Mouse (Mus musculus): Measurements from ENCODE around the gene Egln2. TPM values are rescaled to one million over a fixed set of nuclear protein-coding genes. Genes with fewer than 3 reads are reported as not detected.

Gene Egln2
- 107 and 109 TPM in 2 replicates for polyA plus RNA-seq (2015; fragmentation: Nextera tagmentation; extraction: Ambion mirVana)

DNA sequence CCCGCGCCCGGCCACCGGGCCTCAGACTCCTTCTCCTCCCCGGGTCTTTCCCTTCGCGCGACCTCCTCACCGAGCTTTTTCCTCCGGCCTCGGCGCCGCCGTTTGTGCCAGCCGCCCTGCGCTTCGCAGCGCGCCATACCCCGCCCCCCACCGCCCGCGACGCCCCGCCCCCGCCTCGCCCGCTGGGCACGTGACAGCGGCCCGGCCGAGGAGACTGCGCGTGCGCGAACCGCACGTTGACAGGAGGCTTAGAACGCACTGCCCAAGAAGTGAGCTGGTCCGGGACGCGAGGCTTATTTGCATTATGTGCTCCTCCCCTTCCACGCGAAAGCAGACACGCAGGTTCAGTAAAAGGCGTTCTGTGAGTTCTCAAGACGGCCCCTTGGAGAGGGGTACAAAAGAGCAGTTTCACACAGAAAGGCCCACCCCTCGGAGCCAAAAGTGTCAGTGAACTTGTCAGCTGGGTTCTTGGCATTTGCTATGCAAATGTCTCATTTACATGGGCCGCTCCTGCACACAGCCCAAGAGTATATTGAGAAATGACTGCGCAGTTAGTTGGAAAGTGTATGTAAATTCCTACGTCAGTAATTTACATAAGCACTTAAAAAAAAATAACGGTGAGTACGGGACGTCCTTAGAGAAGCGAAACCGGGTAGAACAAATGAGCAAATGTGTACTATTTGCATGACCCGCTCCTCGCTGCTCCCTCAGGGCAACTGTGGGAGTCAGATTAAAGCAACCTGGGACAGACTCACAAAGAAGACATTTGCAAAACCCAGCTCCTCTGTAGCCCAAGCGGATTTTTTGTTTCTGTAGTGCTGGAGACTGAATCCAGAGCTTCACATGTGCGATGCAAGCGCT, at the start of gene Egln2:
Gene Egln2, minus strand, starts transcription at position 189 of the 861 bp plus-strand sequence.
- Histone ChIP-seq H3K4me2 (replicated peaks) (peak within 1 kb of the TSS; percentile 85), H3K4me1 (peaks cover 47% of the 10 kb centered on the region), H3K9me3 (no peaks in the 10 kb centered on the region), H3K4me3 (peak within 1 kb of the TSS; percentile 90), H3K36me3 (peaks cover 11% of the 10 kb centered on the region), H3K27ac (replicated peaks) (peak within 1 kb of the TSS; percentile 97), H3K9ac (replicated peaks) (peak within 1 kb of the TSS; percentile 86), H3K27me3 (no peaks in the 10 kb centered on the region)
- peak; percentile 81 for ATAC-seq (replicated peaks)
- 1% methylated on average over 60 of the region's 61 CpGs for WGBS

DNA sequence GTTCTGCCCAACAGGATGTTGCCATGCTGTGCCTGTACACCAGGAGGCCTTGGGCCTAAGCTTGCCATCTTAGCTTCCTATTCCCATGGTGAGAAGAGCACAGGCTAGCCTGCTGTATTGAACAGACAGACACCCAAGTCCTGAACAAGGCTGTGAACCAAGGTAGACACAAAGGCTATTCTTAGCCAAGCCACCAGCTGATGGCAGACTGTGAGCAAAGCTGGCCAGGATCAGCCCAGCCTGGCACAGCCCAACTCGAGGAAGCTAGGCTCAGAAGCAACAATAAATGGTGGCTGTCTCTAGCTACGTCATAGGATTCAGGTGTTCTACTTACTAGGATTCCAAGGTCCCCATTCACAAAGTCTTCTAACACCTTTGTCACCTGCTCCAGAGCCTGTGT, 46.0 kb upstream of the Egln2 start:
- ATAC-seq (replicated peaks) = no peak
- 79% methylated on average over 2 of the region's 2 CpGs for WGBS
- peaks cover 69% of the 10 kb centered on the region for H3K36me3 ChIP-seq

GRCm38 (mm10) chr7:27203730-27204449, 37.3 kb upstream of the Egln2 start:
- Histone ChIP-seq H3K9ac (replicated peaks) (no peak overlapping the region), H3K36me3 (peaks cover 36% of the 10 kb centered on the region)

More for the DNA sequence above, 46.0 kb upstream of the Egln2 start:
- Histone ChIP-seq H3K4me1 (no peaks in the 10 kb centered on the region), H3K9ac (replicated peaks) (no peak overlapping the region), H3K9me3 (no peaks in the 10 kb centered on the region), H3K4me3 (no peak overlapping the region), H3K27me3 (no peaks in the 10 kb centered on the region), H3K27ac (replicated peaks) (no peak overlapping the region), H3K4me2 (replicated peaks) (no peak overlapping the region)

GRCm38 (mm10) chr7:27198779-27199178, 32.2 kb upstream of the Egln2 start:
- no peaks in the 10 kb centered on the region for H3K27me3 ChIP-seq
- H3K4me3 ChIP-seq = no peak overlapping the region
- H3K4me1 ChIP-seq = peaks cover 16% of the 10 kb centered on the region
- H3K9ac ChIP-seq (replicated peaks) = no peak overlapping the region
- peaks cover 15% of the 10 kb centered on the region for H3K36me3 ChIP-seq
- no peaks in the 10 kb centered on the region for H3K9me3 ChIP-seq
- no peak for ATAC-seq (replicated peaks)
- WGBS = 95% methylated on average over 8 of the region's 8 CpGs
- H3K27ac ChIP-seq (replicated peaks) = no peak overlapping the region
- no peak overlapping the region for H3K4me2 ChIP-seq (replicated peaks)

More at GRCm38 (mm10) chr7:27203730-27204449, 37.3 kb upstream of the Egln2 start:
- H3K27me3 ChIP-seq = no peaks in the 10 kb centered on the region
- no peak overlapping the region for H3K4me3 ChIP-seq
- H3K9me3 ChIP-seq = no peaks in the 10 kb centered on the region
- 96% methylated on average over 8 of the region's 8 CpGs for WGBS
- no peak overlapping the region for H3K27ac ChIP-seq (replicated peaks)
- H3K4me2 ChIP-seq (replicated peaks) = no peak overlapping the region
- ATAC-seq (replicated peaks) = no peak
- no peaks in the 10 kb centered on the region for H3K4me1 ChIP-seq

- no peak overlapping the region for H3K27ac ChIP-seq (replicated peaks)
- H3K4me3 ChIP-seq = no peak overlapping the region
- H3K36me3 ChIP-seq = peaks cover 12% of the 10 kb centered on the region
- H3K27me3 ChIP-seq = no peaks in the 10 kb centered on the region
- peaks cover 21% of the 10 kb centered on the region for H3K4me1 ChIP-seq
- H3K9ac ChIP-seq (replicated peaks) = no peak overlapping the region
- H3K4me2 ChIP-seq (replicated peaks) = no peak overlapping the region
- ATAC-seq (replicated peaks) = no peak
- H3K9me3 ChIP-seq = no peaks in the 10 kb centered on the region
Measured at GRCm38 (mm10) chr7:27198355-27198754, 31.8 kb upstream of the Egln2 start.

- H3K27me3 ChIP-seq = no peaks in the 10 kb centered on the region
- no peak overlapping the region for H3K9ac ChIP-seq (replicated peaks)
- no peaks in the 10 kb centered on the region for H3K9me3 ChIP-seq
- H3K4me1 ChIP-seq = peaks cover 26% of the 10 kb centered on the region
- no peak overlapping the region for H3K27ac ChIP-seq (replicated peaks)
- H3K4me3 ChIP-seq = no peak overlapping the region
- WGBS = 92% methylated on average over 8 of the region's 8 CpGs
- H3K4me2 ChIP-seq (replicated peaks) = no peak overlapping the region
- ATAC-seq (replicated peaks) = no peak
- peaks cover 12% of the 10 kb centered on the region; the same call in 1 of the 2 replicates for H3K36me3 ChIP-seq
Measured at GRCm38 (mm10) chr7:27197634-27198033, 31.0 kb upstream of the Egln2 start.

- no peaks in the 10 kb centered on the region for H3K9me3 ChIP-seq
- no peak overlapping the region for H3K4me3 ChIP-seq
- H3K27me3 ChIP-seq = no peaks in the 10 kb centered on the region
- peaks cover 16% of the 10 kb centered on the region for H3K36me3 ChIP-seq
- peaks cover 26% of the 10 kb centered on the region for H3K4me1 ChIP-seq
- no peak for ATAC-seq (replicated peaks)
- WGBS = 96% methylated on average over 3 of the region's 3 CpGs
- H3K4me2 ChIP-seq (replicated peaks) = no peak overlapping the region
- H3K27ac ChIP-seq (replicated peaks) = no peak overlapping the region
- H3K9ac ChIP-seq (replicated peaks) = no peak overlapping the region
Measured at GRCm38 (mm10) chr7:27197136-27197535, 30.5 kb upstream of the Egln2 start.

DNA sequence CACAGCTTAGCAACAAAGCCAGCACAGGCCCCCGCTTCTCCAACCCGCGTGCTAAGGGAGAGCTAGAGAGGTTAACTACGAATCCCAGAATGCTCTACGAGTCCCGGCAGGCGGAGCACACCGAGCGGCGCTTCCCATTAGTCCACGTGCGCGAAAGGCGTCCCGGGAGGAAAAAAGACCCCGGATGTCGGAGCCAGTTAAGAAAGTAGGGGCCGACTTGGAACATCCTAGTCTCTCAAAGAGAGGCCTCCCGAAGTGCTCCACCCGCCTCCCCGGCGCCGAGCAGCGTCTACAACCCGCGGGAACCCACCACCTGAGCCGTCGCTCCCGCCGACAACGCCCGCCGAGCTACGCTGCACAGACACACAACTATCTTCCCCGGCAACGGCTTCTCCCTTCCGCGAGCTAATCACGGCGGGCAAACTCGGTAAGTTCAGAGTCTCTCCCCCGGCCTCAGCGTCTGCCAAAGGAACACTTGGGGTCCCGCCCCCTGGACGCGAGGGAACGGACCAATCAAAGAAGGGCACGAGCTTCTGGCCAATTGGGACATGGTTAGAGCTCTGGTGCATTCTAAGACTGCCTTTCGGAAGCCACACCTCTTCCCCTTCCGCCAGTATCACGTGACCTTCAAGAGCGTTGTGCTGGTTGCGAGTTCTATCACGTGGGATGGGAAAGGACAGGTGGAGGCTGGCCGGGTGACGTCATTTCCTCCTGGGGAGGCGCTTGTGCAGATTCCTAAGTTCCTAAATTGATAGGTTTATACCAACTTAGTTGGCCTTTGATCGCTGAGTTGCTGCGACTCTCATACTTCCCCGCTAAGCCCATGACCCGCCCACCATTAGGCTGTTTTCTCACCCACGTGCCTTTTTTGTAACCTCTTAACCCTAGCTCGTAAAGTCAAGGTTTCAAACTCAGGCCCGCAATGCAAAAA, 29.3 kb upstream of the Egln2 start, which contains the start of the genes BC024978 and Snrpa:
Gene BC024978, plus strand, starts transcription at position 101 of the 931 bp plus-strand sequence.
Gene Snrpa, minus strand, starts transcription at position 591 of the 931 bp plus-strand sequence.
- WGBS = under 1% methylated on average over 64 of the region's 64 CpGs
- Histone ChIP-seq H3K4me1 (peaks cover 26% of the 10 kb centered on the region), H3K4me3 (peak within 1 kb of the TSS; percentile 84), H3K36me3 (peaks cover 28% of the 10 kb centered on the region), H3K27ac (replicated peaks) (peak within 1 kb of the TSS; percentile 98), H3K9me3 (no peaks in the 10 kb centered on the region), H3K27me3 (no peaks in the 10 kb centered on the region), H3K4me2 (replicated peaks) (peak within 1 kb of the TSS; percentile 79), H3K9ac (replicated peaks) (peak within 1 kb of the TSS; percentile 81)
- peak; percentile 98 for ATAC-seq (replicated peaks)

GRCm38 (mm10) chr7:27193731-27194130, 27.1 kb upstream of the Egln2 start:
- Histone ChIP-seq H3K27ac (replicated peaks) (no peak overlapping the region), H3K4me2 (replicated peaks) (peak overlapping the region; percentile 79; the same call in 1 of the 2 replicates), H3K9me3 (no peaks in the 10 kb centered on the region), H3K27me3 (no peaks in the 10 kb centered on the region), H3K36me3 (peaks cover 50% of the 10 kb centered on the region), H3K4me3 (peak overlapping the region; percentile 5; the same call in 1 of the 2 replicates), H3K4me1 (peaks cover 26% of the 10 kb centered on the region), H3K9ac (replicated peaks) (0 out of 2 replicates have a peak overlapping the region, but pooled peaks have one; percentile 7)
- 88% methylated on average over 4 of the region's 4 CpGs for WGBS
- no peak for ATAC-seq (replicated peaks)

- H3K4me1 ChIP-seq = peaks cover 26% of the 10 kb centered on the region
- H3K4me2 ChIP-seq (replicated peaks) = no peak overlapping the region
- no peak overlapping the region for H3K27ac ChIP-seq (replicated peaks)
- 94% methylated on average over 5 of the region's 5 CpGs for WGBS
- H3K9me3 ChIP-seq = no peaks in the 10 kb centered on the region
- no peak overlapping the region for H3K9ac ChIP-seq (replicated peaks)
- peaks cover 61% of the 10 kb centered on the region for H3K36me3 ChIP-seq
- no peaks in the 10 kb centered on the region for H3K27me3 ChIP-seq
- ATAC-seq (replicated peaks) = no peak
- H3K4me3 ChIP-seq = no peak overlapping the region
Measured at GRCm38 (mm10) chr7:27192434-27192833, 25.8 kb upstream of the Egln2 start.

GRCm38 (mm10) chr7:27189271-27189931, 22.8 kb upstream of the Egln2 start:
- Histone ChIP-seq H3K4me1 (peaks cover 14% of the 10 kb centered on the region), H3K27me3 (no peaks in the 10 kb centered on the region), H3K9ac (replicated peaks) (no peak overlapping the region), H3K36me3 (peaks cover 90% of the 10 kb centered on the region), H3K9me3 (no peaks in the 10 kb centered on the region), H3K4me3 (no peak overlapping the region), H3K4me2 (replicated peaks) (no peak overlapping the region), H3K27ac (replicated peaks) (no peak overlapping the region)
- WGBS = 93% methylated on average over 10 of the region's 10 CpGs
- no peak for ATAC-seq (replicated peaks)
